In genomic region chr2:174932137-174933012, GRCm38 (mm10) we compare ENCODE assay signal across 8 mouse cellular contexts.
DNase-seq lines count a peak whose midpoint lies in the region; ATAC-seq lines count a peak whose summit lies in the region.

No protein-coding gene starts in this region.

- no peaks in the 10 kb centered on the region for H3K4me1 ChIP-seq in intestine, embryonic 15.5 days (replicated peaks)
- peaks cover 8% of the 10 kb centered on the region for H3K4me1 ChIP-seq in midbrain, embryonic 10.5 days

- H3K36me3 ChIP-seq in intestine, embryonic 15.5 days: no peaks in the 10 kb centered on the region
- H3K36me3 ChIP-seq in midbrain, embryonic 10.5 days: no peaks in the 10 kb centered on the region

- H3K27ac ChIP-seq in intestine, embryonic 15.5 days: no peak overlapping the region
- peak overlapping the region; percentile 19; the same call in 1 of the 2 replicates for H3K27ac ChIP-seq in midbrain, embryonic 10.5 days (replicated peaks)

- H3K27me3 ChIP-seq in intestine, embryonic 15.5 days (replicated peaks): no peaks in the 10 kb centered on the region
- no peaks in the 10 kb centered on the region for H3K27me3 ChIP-seq in midbrain, embryonic 10.5 days (ENCODE audit: low read depth, poor library complexity, severe bottlenecking)

- H3K9me3 ChIP-seq in intestine, embryonic 15.5 days: no peaks in the 10 kb centered on the region
- no peaks in the 10 kb centered on the region for H3K9me3 ChIP-seq in midbrain, embryonic 10.5 days (replicated peaks)

- no peak overlapping the region for H3K4me2 ChIP-seq in intestine, embryonic 15.5 days (replicated peaks)

- H3K9ac ChIP-seq in intestine, embryonic 15.5 days: no peak overlapping the region

- intact Hi-C loops in left cerebral cortex, postnatal 10 days (cut with DNase I): no loop called here

- ATAC-seq in intestine, embryonic 15.5 days: peak; percentile 80

- peak; percentile 77 to 83 for DNase-seq in adrenal gland, adult 18-20 months (ENCODE audit: low spot score in 2 of 2)
- peak; percentile 85 for DNase-seq in embryo, embryonic 10 days (ENCODE audit: low spot score)
- DNase-seq in gastrocnemius, postnatal 10 days: peak; percentile 80
- peak; percentile 77 to 87 for DNase-seq in left cerebral cortex, postnatal 10 days (ENCODE audit: extremely low spot score in 1 of 2, low spot score in 2 of 2)
- peak; percentile 86 for DNase-seq in midbrain, embryonic 10.5 days (ENCODE audit: low spot score)
- DNase-seq in right cerebral cortex, postnatal 36 days (ENCODE audit: low spot score in 2 of 2): peak; percentile 82 to 85
- peak; percentile 80 to 84 for DNase-seq in urinary bladder, postnatal 36 days (ENCODE audit: low spot score in 2 of 2)

- WGBS in intestine, embryonic 15.5 days: 34% methylated on average over 20 of the region's 20 CpGs
- 37% methylated on average over 20 of the region's 20 CpGs for WGBS in midbrain, embryonic 10.5 days

- H3K4me3 ChIP-seq in intestine, embryonic 15.5 days (replicated peaks): no peak overlapping the region
- no peak overlapping the region for H3K4me3 ChIP-seq in midbrain, embryonic 10.5 days
